Mouse (Mus musculus) left cerebral cortex, adult 8-10 months (tissue): ENCODE data around the gene Zscan4e. TPM values are rescaled to one million over a fixed set of nuclear protein-coding genes. Genes with fewer than 3 reads are reported as not detected.
"Not testable (repeated sequence)": the region's sequence is repeated elsewhere in the genome, so short reads cannot be mapped to it uniquely, and the experiment has no call there.

Source experiments
- DNase-seq, 2 experiments: peaks; one replicate each; pipeline ENCODE4 v3.0.0; 2022; ENCODE audit warnings: low spot score in 2 of 2
- microRNA-seq, 2 experiments: library from miRNA; unstranded; fragments of <30 nt; microRNA quantifications; one replicate each; pipeline ENCODE4 v1.2.0; 2022
- total RNA-seq, 4 experiments: library from RNA; stranded (reverse); gene quantifications; 2 replicates each; pipeline ENCODE4 v1.2.4; 2022

Gene Zscan4e
- total RNA-seq = not detected

DNA sequence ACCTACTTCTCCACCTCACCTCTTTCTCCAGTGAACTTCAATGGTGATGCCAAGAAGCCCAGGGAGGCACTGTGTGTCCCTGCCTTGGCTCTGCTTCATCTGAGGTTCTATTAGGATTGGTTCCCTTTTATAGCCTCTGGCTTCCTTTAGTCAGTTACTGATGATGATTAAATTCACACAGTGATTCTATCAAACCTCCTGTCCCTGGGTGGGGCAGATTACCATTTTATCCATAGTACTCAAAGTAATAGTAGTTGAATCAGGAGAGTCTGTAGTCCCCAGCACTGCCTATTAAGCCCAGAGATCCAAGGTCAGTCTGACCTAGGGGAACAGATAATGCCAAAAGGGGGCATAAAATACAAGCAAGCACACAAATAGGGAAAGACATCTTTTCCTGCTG, at the start of gene Zscan4e:
Gene Zscan4e (minus strand): TSS at position 101 of the 400 bp plus-strand sequence.
- DNase-seq = not testable (repeated sequence)

Small RNAs within 50 kb of the gene (microRNA-seq; reads per million reads assigned to microRNA genes)
- gene Gm23087 (0 reads per million in 2 experiments), gene Gm26248 (0 reads per million in 2 experiments)

Other genes starting within 250 kb of the Zscan4e start
- gene Zscan4-ps1, start 241.0 kb downstream of the Zscan4e start, total RNA-seq = not detected
- gene Zscan4d, start 144.5 kb downstream of the Zscan4e start, total RNA-seq = not detected
- not detected for gene Zscan4f, start 87.2 kb upstream of the Zscan4e start, total RNA-seq
- not detected for gene Zscan4-ps2, start 203.6 kb upstream of the Zscan4e start, total RNA-seq